Mouse (Mus musculus): Measurements from ENCODE around the gene Fam49a. TPM values are rescaled to one million over a fixed set of nuclear protein-coding genes. Genes with fewer than 3 reads are reported as not detected.

Fam49a gene
- polyA plus RNA-seq, 1 experiment from 2014 or later: 6.4 TPM

DNA sequence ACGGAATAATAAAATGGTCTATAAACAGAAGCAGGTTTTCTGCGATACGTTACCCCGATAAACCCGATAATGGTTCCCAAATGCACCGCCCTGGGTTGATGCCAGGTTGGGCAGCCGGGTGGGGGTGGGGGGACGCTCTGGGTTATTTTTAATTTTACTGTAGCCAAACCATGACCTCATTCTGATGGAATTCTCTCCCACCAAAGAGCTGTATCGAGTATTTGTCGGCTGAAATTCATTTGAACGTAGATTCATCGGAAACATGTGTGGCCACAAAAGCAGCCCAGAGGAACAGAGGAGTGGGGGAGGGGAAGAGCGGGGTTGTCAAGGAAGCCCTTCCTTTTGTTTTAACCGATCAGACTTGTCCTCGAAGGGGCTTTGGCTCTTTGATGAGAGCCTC lies 139.6 kb downstream of the Fam49a start:
- 0 out of 2 replicates have a peak overlapping the region, but pooled peaks have one; percentile 16 for H3K4me3 ChIP-seq
- WGBS: 38% methylated on average over 15 of the region's 15 CpGs
- DNase-seq (ENCODE audit: low spot score): peak; percentile 78
- H3K9me3 ChIP-seq: no peaks in the 10 kb centered on the region
- H3K27ac ChIP-seq (replicated peaks): peak overlapping the region; percentile 79
- H3K27me3 ChIP-seq (replicated peaks; ENCODE audit: low read depth, poor library complexity, severe bottlenecking): 0 out of 2 replicates have a peak, but pooled peaks cover 6% of the 10 kb centered on the region
- H3K4me1 ChIP-seq: peaks cover 34% of the 10 kb centered on the region
- H3K36me3 ChIP-seq (replicated peaks): no peaks in the 10 kb centered on the region

DNA sequence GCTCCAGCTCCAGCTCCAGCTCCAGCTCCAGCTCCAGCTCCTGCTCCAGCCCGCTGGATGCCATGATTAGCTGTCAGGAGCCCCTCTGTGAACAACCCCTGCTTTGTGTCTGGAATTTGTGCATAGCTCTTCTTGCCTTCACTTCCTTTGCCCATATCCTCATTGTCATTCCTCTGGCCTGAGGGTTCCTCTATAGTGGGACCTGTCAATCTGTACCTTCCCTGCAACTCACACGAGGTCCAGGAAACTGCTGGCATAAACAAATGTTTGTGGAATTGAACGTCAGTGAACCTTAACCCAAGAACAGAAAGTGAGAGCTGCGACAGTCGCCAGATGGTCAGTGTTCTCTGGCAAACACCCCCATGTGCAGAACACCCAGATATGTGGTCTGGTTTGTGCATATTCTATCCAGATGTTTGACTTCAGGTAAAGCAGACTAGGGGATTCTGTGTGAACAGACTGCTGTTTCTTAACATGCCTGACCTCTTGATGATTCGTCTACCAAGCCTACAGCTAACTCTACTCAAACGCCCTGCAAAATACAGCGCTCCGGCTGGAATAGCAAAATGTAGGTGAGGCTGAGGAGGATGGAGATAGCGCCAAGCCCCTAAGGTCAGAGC lies 143.7 kb downstream of the Fam49a start:
- no peaks in the 10 kb centered on the region for H3K27me3 ChIP-seq (replicated peaks; ENCODE audit: low read depth, poor library complexity, severe bottlenecking)
- H3K27ac ChIP-seq (replicated peaks): peak overlapping the region; percentile 71
- WGBS: 49% methylated on average over 10 of the region's 10 CpGs
- no peaks in the 10 kb centered on the region for H3K36me3 ChIP-seq (replicated peaks)
- H3K9me3 ChIP-seq: no peaks in the 10 kb centered on the region
- peak; percentile 50 for DNase-seq (ENCODE audit: low spot score)
- no peak overlapping the region; the same call in 1 of the 2 replicates for H3K4me3 ChIP-seq
- peaks cover 38% of the 10 kb centered on the region for H3K4me1 ChIP-seq

- DNase-seq (ENCODE audit: low spot score): no peak
- no peaks in the 10 kb centered on the region for H3K36me3 ChIP-seq (replicated peaks)
- no peak overlapping the region for H3K27ac ChIP-seq (replicated peaks)
- H3K27me3 ChIP-seq (replicated peaks; ENCODE audit: low read depth, poor library complexity, severe bottlenecking): no peaks in the 10 kb centered on the region
- H3K9me3 ChIP-seq: no peaks in the 10 kb centered on the region
- no peak overlapping the region for H3K4me3 ChIP-seq
- 86% methylated on average over 5 of the region's 5 CpGs for WGBS
- H3K4me1 ChIP-seq: peaks cover 28% of the 10 kb centered on the region
These were observed 147.1 kb downstream of the Fam49a start for GRCm38 (mm10) chr12:12409044-12409443.

- H3K4me3 ChIP-seq: no peak overlapping the region
- no peaks in the 10 kb centered on the region for H3K36me3 ChIP-seq (replicated peaks)
- WGBS: 38% methylated on average over 5 of the region's 5 CpGs
- DNase-seq (ENCODE audit: low spot score): peak; percentile 83
- H3K27ac ChIP-seq (replicated peaks): no peak overlapping the region
- no peaks in the 10 kb centered on the region for H3K9me3 ChIP-seq
- H3K27me3 ChIP-seq (replicated peaks; ENCODE audit: low read depth, poor library complexity, severe bottlenecking): no peaks in the 10 kb centered on the region
- H3K4me1 ChIP-seq: peaks cover 11% of the 10 kb centered on the region
These were observed 150.7 kb downstream of the Fam49a start for GRCm38 (mm10) chr12:12412674-12413073.

DNA sequence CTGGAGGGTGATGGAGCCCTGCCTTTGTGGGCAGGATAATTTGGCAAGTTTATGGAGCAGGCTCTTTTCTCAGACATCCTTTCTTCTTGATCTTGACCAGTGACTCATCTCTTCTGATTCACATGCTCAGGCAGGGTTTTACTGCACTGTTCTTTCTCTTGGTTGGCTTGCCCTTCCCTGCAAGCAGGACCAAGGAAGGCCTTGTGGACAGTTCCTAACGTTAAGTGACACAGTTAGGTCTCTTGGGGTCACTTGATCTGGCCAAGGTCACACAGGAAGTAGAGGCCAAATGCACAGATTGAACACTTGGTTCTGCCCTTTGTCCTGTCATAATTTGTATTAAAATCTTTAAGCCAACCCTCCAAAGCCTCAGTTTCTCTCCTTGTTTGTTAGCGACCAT lies 158.5 kb downstream of the Fam49a start:
- H3K27ac ChIP-seq (replicated peaks): peak overlapping the region; percentile 95
- H3K27me3 ChIP-seq (replicated peaks; ENCODE audit: low read depth, poor library complexity, severe bottlenecking): no peaks in the 10 kb centered on the region
- H3K4me3 ChIP-seq: no peak overlapping the region
- H3K36me3 ChIP-seq (replicated peaks): no peaks in the 10 kb centered on the region
- peaks cover 17% of the 10 kb centered on the region for H3K4me1 ChIP-seq
- no peaks in the 10 kb centered on the region for H3K9me3 ChIP-seq
- WGBS: 2% methylated on average over 2 of the region's 2 CpGs
- no peak for DNase-seq (ENCODE audit: low spot score)

DNA sequence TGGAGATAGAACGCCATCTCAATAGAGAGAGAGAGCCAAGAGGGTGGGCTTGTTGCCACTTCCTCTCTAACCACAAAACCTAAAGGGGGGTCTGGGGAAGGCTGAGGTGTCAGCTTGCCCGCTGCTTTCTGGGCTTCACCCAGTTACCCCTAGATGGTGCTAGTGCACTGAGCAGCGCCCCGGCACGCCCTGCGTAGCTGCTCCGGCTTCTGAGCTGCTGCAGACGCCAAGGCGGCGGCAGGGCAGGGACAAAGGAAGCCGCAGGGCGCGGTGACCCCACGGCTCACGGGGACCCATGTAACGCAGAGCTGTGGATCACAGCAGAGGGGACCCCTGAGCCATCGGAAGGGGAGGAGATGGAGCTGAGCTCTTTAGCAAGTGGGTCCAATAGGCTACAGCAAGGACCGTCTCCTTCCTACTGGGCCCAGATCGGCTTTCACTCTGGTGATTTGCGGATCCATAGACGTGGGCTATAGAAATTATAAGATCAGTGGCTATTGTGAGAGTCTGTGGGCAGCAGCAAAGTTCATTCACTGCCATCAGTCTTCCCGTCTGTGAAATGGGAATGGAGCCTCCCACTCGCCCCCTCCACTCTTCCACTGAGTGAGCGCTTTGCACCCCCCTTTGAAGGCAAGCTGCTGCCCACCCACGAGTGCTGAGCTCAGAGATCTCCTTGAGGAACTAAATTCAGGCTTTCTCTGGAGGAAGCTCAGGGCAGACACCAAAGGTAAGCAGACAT lies 159.1 kb downstream of the Fam49a start:
- no peaks in the 10 kb centered on the region for H3K36me3 ChIP-seq (replicated peaks)
- H3K4me3 ChIP-seq: peak overlapping the region; percentile 53
- 14% methylated on average over 25 of the region's 25 CpGs for WGBS
- no peaks in the 10 kb centered on the region for H3K27me3 ChIP-seq (replicated peaks; ENCODE audit: low read depth, poor library complexity, severe bottlenecking)
- peak; percentile 93 for DNase-seq (ENCODE audit: low spot score)
- H3K4me1 ChIP-seq: peaks cover 17% of the 10 kb centered on the region
- peak overlapping the region; percentile 95 for H3K27ac ChIP-seq (replicated peaks)
- H3K9me3 ChIP-seq: no peaks in the 10 kb centered on the region

DNA sequence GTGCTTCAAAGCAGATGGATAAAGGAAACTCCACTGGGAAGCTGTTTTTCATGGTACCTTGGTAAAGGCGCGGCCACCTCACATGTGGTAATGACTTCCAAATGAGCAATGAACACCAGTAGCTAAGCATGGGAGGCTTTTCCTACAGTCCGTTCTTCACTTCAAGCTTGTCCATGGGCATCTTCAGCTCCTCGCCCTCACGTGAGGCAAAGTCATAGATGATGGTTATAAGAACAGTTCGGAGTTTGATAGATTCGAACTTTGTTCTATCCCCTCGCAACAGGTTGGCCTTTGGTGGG lies 159.6 kb downstream of the Fam49a start:
- Histone ChIP-seq H3K4me3 (no peak overlapping the region), H3K9me3 (no peaks in the 10 kb centered on the region), H3K36me3 (replicated peaks) (no peaks in the 10 kb centered on the region), H3K27me3 (replicated peaks; ENCODE audit: low read depth, poor library complexity, severe bottlenecking) (no peaks in the 10 kb centered on the region), H3K27ac (replicated peaks) (peak overlapping the region; percentile 95), H3K4me1 (peaks cover 17% of the 10 kb centered on the region)
- 89% methylated on average over 8 of the region's 8 CpGs for WGBS
- DNase-seq (ENCODE audit: low spot score): no peak

DNA sequence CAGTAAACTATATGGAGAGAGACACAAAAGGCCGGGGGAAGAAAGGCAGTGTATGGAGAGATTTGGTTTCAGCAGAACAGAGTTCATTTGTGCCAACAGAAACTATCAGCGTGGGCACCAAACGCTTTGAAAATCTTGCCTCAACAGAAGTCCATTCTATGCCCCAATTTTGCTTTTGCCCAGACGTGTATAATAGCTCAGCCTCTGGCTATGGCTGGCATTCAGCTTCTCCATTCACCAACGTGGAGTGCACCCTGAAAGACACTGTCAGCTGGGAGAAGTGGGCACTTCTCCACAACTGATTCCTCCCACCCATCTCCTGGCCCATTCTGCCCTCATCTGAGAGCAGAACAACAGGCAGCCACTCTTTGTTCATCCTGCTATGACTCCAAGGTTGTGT lies 163.2 kb downstream of the Fam49a start:
- Histone ChIP-seq H3K27me3 (replicated peaks; ENCODE audit: low read depth, poor library complexity, severe bottlenecking) (no peaks in the 10 kb centered on the region), H3K36me3 (replicated peaks) (no peaks in the 10 kb centered on the region), H3K4me3 (no peak overlapping the region), H3K9me3 (no peaks in the 10 kb centered on the region), H3K4me1 (peaks cover 17% of the 10 kb centered on the region), H3K27ac (replicated peaks) (no peak overlapping the region)
- DNase-seq (ENCODE audit: low spot score): no peak
- 75% methylated on average over 5 of the region's 5 CpGs for WGBS

DNA sequence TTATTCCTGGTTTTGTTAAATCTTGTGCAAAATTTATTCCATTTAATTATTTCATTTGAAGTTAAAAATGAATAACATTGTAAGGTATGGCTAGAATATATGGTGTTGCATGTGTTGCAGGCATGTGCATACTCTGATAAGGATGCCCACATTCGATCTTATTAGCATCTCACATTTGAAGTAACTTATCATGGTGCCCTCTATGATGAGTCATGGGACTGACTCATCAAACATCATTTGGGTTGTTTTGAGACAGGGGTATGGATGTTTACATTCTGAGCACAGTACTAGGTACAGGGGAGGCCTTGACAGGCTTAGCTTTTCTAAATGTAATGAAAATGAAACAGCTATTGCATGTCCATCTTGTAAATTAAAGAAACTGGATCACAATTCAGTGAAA lies 165.3 kb downstream of the Fam49a start:
- H3K9me3 ChIP-seq: no peaks in the 10 kb centered on the region
- H3K36me3 ChIP-seq (replicated peaks): no peaks in the 10 kb centered on the region
- H3K27ac ChIP-seq (replicated peaks): no peak overlapping the region
- no peak overlapping the region for H3K4me3 ChIP-seq
- WGBS: 87% methylated on average over 1 of the region's 1 CpGs
- H3K27me3 ChIP-seq (replicated peaks; ENCODE audit: low read depth, poor library complexity, severe bottlenecking): no peaks in the 10 kb centered on the region
- H3K4me1 ChIP-seq: no peaks in the 10 kb centered on the region
- DNase-seq (ENCODE audit: low spot score): no peak

- Histone ChIP-seq H3K9me3 (no peaks in the 10 kb centered on the region), H3K4me1 (no peaks in the 10 kb centered on the region), H3K27ac (replicated peaks) (no peak overlapping the region), H3K36me3 (replicated peaks) (no peaks in the 10 kb centered on the region), H3K4me3 (no peak overlapping the region), H3K27me3 (replicated peaks; ENCODE audit: low read depth, poor library complexity, severe bottlenecking) (no peaks in the 10 kb centered on the region)
- DNase-seq (ENCODE audit: low spot score): no peak
- WGBS: 87% methylated on average over 7 of the region's 7 CpGs
These were observed 166.9 kb downstream of the Fam49a start for GRCm38 (mm10) chr12:12428886-12429285.

Measured in embryonic facial prominence, embryonic 10.5 days (tissue).